Mouse (Mus musculus) myocyte (in vitro differentiated cells): Measurements from ENCODE around the gene Epb41l1. TPM values are rescaled to one million over a fixed set of nuclear protein-coding genes. Genes with fewer than 3 reads are reported as not detected.

Experiments used
- H3K27me3 ChIP-seq: one replicate; pipeline ENCODE4 v1.6.1; 2011; ENCODE audit not compliant: control insufficient read depth, insufficient read depth, insufficient read length
- H3K36me3 ChIP-seq: one replicate; pipeline ENCODE4 v1.6.1; 2011; ENCODE audit not compliant: control insufficient read depth, insufficient read depth
- H3K4me2 ChIP-seq: one replicate; pipeline ENCODE4 v1.6.1; 2011; ENCODE audit warnings: low read depth, control low read depth
- H3K4me3 ChIP-seq: one replicate; pipeline ENCODE4 v1.5.1; 2011; ENCODE audit warnings: mild to moderate bottlenecking, control low read depth, moderate library complexity
- H3K79me2 ChIP-seq: one replicate; pipeline ENCODE4 v1.6.1; 2011; ENCODE audit not compliant: control insufficient read depth, insufficient read depth
- H3ac ChIP-seq: one replicate; pipeline ENCODE4 v1.6.1; 2011; ENCODE audit not compliant: control insufficient read depth, insufficient read length
- CEBPB ChIP-seq: IDR thresholded peaks from 2 replicates; pipeline ENCODE4 v1.6.1; 2011; ENCODE audit warnings: mild to moderate bottlenecking, moderate library complexity; ENCODE audit not compliant: poor library complexity, insufficient read depth, severe bottlenecking
- E2F4 ChIP-seq: IDR thresholded peaks from one replicate; pipeline ENCODE4 v1.6.1; 2011; ENCODE audit warnings: mild to moderate bottlenecking, control low read depth, moderate library complexity; ENCODE audit not compliant: insufficient read depth
- MAX ChIP-seq: IDR thresholded peaks from one replicate; pipeline ENCODE4 v1.6.1; 2011; ENCODE audit warnings: low read depth, mild to moderate bottlenecking, control low read depth
- MYOD1 ChIP-seq, 3 experiments: IDR thresholded peaks; one replicate each; pipeline ENCODE4 v1.6.1; 2011; ENCODE audit warnings: control low read depth in 2 of 3, low read depth in 2 of 3, mild to moderate bottlenecking in 2 of 3, moderate library complexity in 1 of 3; ENCODE audit not compliant: insufficient read length in 2 of 3, control insufficient read depth in 1 of 3
- MYOG ChIP-seq, 3 experiments: IDR thresholded peaks; one replicate each; pipeline ENCODE4 v1.6.1; 2011; ENCODE audit warnings: control low read depth in 2 of 3, low read depth in 2 of 3, mild to moderate bottlenecking in 2 of 3; ENCODE audit not compliant: insufficient read length in 2 of 3, control insufficient read depth in 1 of 3, insufficient read depth in 1 of 3
- POLR2A ChIP-seq: IDR thresholded peaks from one replicate; pipeline ENCODE4 v1.6.1; 2011; ENCODE audit warnings: low read depth, mild to moderate bottlenecking, control low read depth, moderate library complexity; ENCODE audit not compliant: insufficient read length
- POLR2AphosphoS2 ChIP-seq: IDR thresholded peaks from one replicate; pipeline ENCODE4 v1.6.1; 2011; ENCODE audit warnings: low read depth, control low read depth; ENCODE audit not compliant: insufficient read length
- REST ChIP-seq: IDR thresholded peaks from one replicate; pipeline ENCODE4 v1.6.1; 2011; ENCODE audit warnings: mild to moderate bottlenecking, control low read depth, moderate library complexity; ENCODE audit not compliant: insufficient read depth, insufficient read length
- SRF ChIP-seq: IDR thresholded peaks from one replicate; pipeline ENCODE4 v1.6.1; 2011; ENCODE audit warnings: low read depth; ENCODE audit not compliant: control insufficient read depth, insufficient read length
- TCF12 ChIP-seq: IDR thresholded peaks from one replicate; pipeline ENCODE4 v1.6.1; 2011; ENCODE audit warnings: mild to moderate bottlenecking, control low read depth; ENCODE audit not compliant: poor library complexity, insufficient read depth, severe bottlenecking
- TCF3 ChIP-seq: IDR thresholded peaks from one replicate; pipeline ENCODE4 v1.6.1; 2011; ENCODE audit warnings: low read depth, control low read depth; ENCODE audit not compliant: insufficient read length
- USF1 ChIP-seq: IDR thresholded peaks from one replicate; pipeline ENCODE4 v1.6.1; 2011; ENCODE audit warnings: low read depth, mild to moderate bottlenecking, control low read depth, moderate library complexity
- polyA plus RNA-seq: library from polyadenylated mRNA; unstranded; fragments of >200 nt; fragmentation: generic; extraction: Trizol; gene quantifications from one replicate; pipeline ENCODE4 v1.2.1, GENCODE M21; 2012; ENCODE audit warnings: missing spikeins

Gene Epb41l1
- polyA plus RNA-seq, 1 experiment = 16.9 TPM

GRCm38 (mm10) chr2:156479833-156480232 lies 59.1 kb downstream of the Epb41l1 start:
- TF ChIP-seq REST (no peak), POLR2AphosphoS2 (no peak), MYOD1 (IDR thresholded peaks at IDR 0.05; ENCODE audit: control insufficient read depth in 1 of 3, insufficient read length in 2 of 3, low read depth in 2 of 3) (no peak), E2F4 (no peak), MAX (no peak), USF1 (no peak), CEBPB (no peak), TCF12 (no peak), MYOG (IDR thresholded peaks at IDR 0.05; ENCODE audit: control insufficient read depth in 1 of 3, insufficient read depth in 1 of 3, insufficient read length in 2 of 3, low read depth in 2 of 3) (no peak), TCF3 (no peak)
- Histone ChIP-seq H3K27me3 (no peaks in the 10 kb centered on the region), H3K36me3 (no peaks in the 10 kb centered on the region), H3K4me2 (no peak overlapping the region), H3K79me2 (peaks cover 26% of the 10 kb centered on the region), H3K4me3 (no peak overlapping the region), H3ac (no peak overlapping the region)

- no peak overlapping the region for H3K4me2 ChIP-seq
- H3K4me3 ChIP-seq = no peak overlapping the region
- H3ac ChIP-seq = no peak overlapping the region
- no peaks in the 10 kb centered on the region for H3K36me3 ChIP-seq
- TF ChIP-seq E2F4 = no peak
- TF ChIP-seq MAX = no peak
- TF ChIP-seq TCF3 = no peak
- no peak for TF ChIP-seq POLR2AphosphoS2
- no peak for TF ChIP-seq REST
- TF ChIP-seq MYOG (IDR thresholded peaks at IDR 0.05; ENCODE audit: control insufficient read depth in 1 of 3, insufficient read depth in 1 of 3, insufficient read length in 2 of 3, low read depth in 2 of 3) = no peak
- TF ChIP-seq MYOD1 (IDR thresholded peaks at IDR 0.05; ENCODE audit: control insufficient read depth in 1 of 3, insufficient read length in 2 of 3, low read depth in 2 of 3) = no peak
- no peak for TF ChIP-seq TCF12
- no peak for TF ChIP-seq SRF
- TF ChIP-seq CEBPB = no peak
- no peak for TF ChIP-seq POLR2A
- no peak for TF ChIP-seq USF1
- peaks cover 26% of the 10 kb centered on the region for H3K79me2 ChIP-seq
- H3K27me3 ChIP-seq = no peaks in the 10 kb centered on the region
Measured at GRCm38 (mm10) chr2:156480267-156480666, 59.6 kb downstream of the Epb41l1 start.

- Histone ChIP-seq H3K4me2 (no peak overlapping the region), H3K36me3 (no peaks in the 10 kb centered on the region), H3K79me2 (peaks cover 13% of the 10 kb centered on the region), H3K27me3 (no peaks in the 10 kb centered on the region), H3ac (no peak overlapping the region), H3K4me3 (no peak overlapping the region)
- TF ChIP-seq MYOD1 (IDR thresholded peaks at IDR 0.05; ENCODE audit: control insufficient read depth in 1 of 3, insufficient read length in 2 of 3, low read depth in 2 of 3) (no peak), REST (no peak), MAX (no peak), USF1 (no peak), TCF12 (no peak), MYOG (IDR thresholded peaks at IDR 0.05; ENCODE audit: control insufficient read depth in 1 of 3, insufficient read depth in 1 of 3, insufficient read length in 2 of 3, low read depth in 2 of 3) (no peak), SRF (no peak), POLR2AphosphoS2 (no peak), POLR2A (no peak), E2F4 (no peak), CEBPB (no peak), TCF3 (no peak)
Measured at GRCm38 (mm10) chr2:156482299-156482698, 61.6 kb downstream of the Epb41l1 start.

GRCm38 (mm10) chr2:156482764-156483163 lies 62.1 kb downstream of the Epb41l1 start:
- H3ac ChIP-seq = no peak overlapping the region
- H3K36me3 ChIP-seq = no peaks in the 10 kb centered on the region
- H3K4me2 ChIP-seq = no peak overlapping the region
- H3K4me3 ChIP-seq = no peak overlapping the region
- peaks cover 13% of the 10 kb centered on the region for H3K79me2 ChIP-seq
- no peak for TF ChIP-seq MYOG (IDR thresholded peaks at IDR 0.05; ENCODE audit: control insufficient read depth in 1 of 3, insufficient read depth in 1 of 3, insufficient read length in 2 of 3, low read depth in 2 of 3)
- TF ChIP-seq TCF12 = no peak
- no peaks in the 10 kb centered on the region for H3K27me3 ChIP-seq

GRCm38 (mm10) chr2:156483204-156483603 lies 62.5 kb downstream of the Epb41l1 start:
- H3ac ChIP-seq = no peak overlapping the region
- peaks cover 13% of the 10 kb centered on the region for H3K79me2 ChIP-seq
- H3K4me2 ChIP-seq = no peak overlapping the region
- H3K4me3 ChIP-seq = no peak overlapping the region
- TF ChIP-seq MYOG (IDR thresholded peaks at IDR 0.05; ENCODE audit: control insufficient read depth in 1 of 3, insufficient read depth in 1 of 3, insufficient read length in 2 of 3, low read depth in 2 of 3) = no peak
- no peak for TF ChIP-seq REST
- no peak for TF ChIP-seq E2F4
- TF ChIP-seq TCF3 = no peak
- no peak for TF ChIP-seq TCF12
- TF ChIP-seq SRF = no peak
- TF ChIP-seq POLR2AphosphoS2 = no peak
- TF ChIP-seq CEBPB = no peak
- no peak for TF ChIP-seq MAX
- no peak for TF ChIP-seq USF1
- TF ChIP-seq MYOD1 (IDR thresholded peaks at IDR 0.05; ENCODE audit: control insufficient read depth in 1 of 3, insufficient read length in 2 of 3, low read depth in 2 of 3) = no peak
- TF ChIP-seq POLR2A = no peak
- H3K36me3 ChIP-seq = no peaks in the 10 kb centered on the region
- no peaks in the 10 kb centered on the region for H3K27me3 ChIP-seq
